ENCODE assay signal across 17 mouse cellular contexts in the genomic region with DNA sequence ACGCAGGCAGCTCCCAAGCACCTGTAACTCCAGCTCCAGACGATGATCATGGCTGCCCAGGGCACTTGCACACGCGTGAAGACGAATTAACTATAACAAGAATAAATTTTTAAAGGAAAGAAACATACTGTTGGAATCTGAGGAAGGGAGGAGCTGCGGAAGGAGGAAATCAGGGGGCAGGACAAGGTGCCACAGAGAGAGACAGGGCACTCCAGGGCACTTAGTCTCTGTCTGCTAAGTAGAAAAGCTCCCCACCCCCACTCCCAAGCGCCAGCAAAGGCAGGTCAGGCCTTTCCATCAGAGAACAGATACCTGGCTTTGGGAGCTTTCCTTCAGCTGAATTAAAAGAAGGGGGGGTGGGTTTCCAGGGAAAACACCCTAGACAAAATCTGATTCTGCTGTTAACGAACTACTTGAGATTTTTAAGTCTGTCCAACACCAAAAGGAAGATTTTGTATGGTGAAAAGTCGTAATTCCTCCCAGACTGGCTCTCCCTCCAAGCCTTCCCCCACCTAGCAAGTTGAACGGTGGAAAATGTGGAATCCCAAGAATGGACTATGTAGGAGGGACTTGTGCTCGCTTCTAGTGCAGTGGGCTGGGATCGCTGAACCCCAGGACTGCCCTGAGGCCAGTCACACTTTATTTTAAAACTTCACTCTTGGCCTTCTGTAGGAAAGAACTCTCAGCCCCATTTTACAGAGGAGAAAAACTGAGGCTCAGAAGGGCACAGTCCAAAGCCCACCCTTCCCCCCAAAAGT. TPM values are rescaled to one million over a fixed set of nuclear protein-coding genes. Genes with fewer than 3 reads are reported as not detected.
DNase-seq lines count a peak whose midpoint lies in the region; ATAC-seq lines count a peak whose summit lies in the region.
"Had no signal": no experiment of that assay in that cellular context is flagged by ENCODE, and none has a peak within 500 bp of the region (broad histone marks: within the 10 kb centered on the region; RNA-seq: fewer than 3 reads in every experiment).

No protein-coding gene starts in this region.

- 60% methylated on average over 12 of the region's 12 CpGs for WGBS in hindbrain, embryonic 12.5 days
- 70% methylated on average over 12 of the region's 12 CpGs for WGBS in hindbrain, embryonic 16.5 days
- 20% methylated on average over 12 of the region's 12 CpGs for WGBS in embryonic facial prominence, embryonic 15.5 days

- H3K4me3 ChIP-seq in hindbrain, embryonic 12.5 days: no peak overlapping the region
- no peak overlapping the region for H3K4me3 ChIP-seq in hindbrain, embryonic 16.5 days (ENCODE audit: low read length)
- no peak overlapping the region for H3K4me3 ChIP-seq in embryonic facial prominence, embryonic 15.5 days (replicated peaks)
- H3K4me3 ChIP-seq: midbrain, embryonic 15.5 days; neural tube, embryonic 12.5 days had no signal

- peak; percentile 11 for DNase-seq in 3T3-L1 (ENCODE audit: low read depth, low spot score)
- DNase-seq in Muller cell, postnatal 12 days (ENCODE audit: inconsistent ontology term): peak; percentile 14
- no peak for DNase-seq in layer of hippocampus, postnatal 10 days (ENCODE audit: low spot score in 2 of 2)
- no peak for DNase-seq in ovary, postnatal 10 days (ENCODE audit: low spot score)
- DNase-seq: cerebellum, adult 18-20 months; lung, postnatal 10 days; right cerebral cortex, adult 18-20 months; thymus, adult 2 months had no signal

- H3K4me2 ChIP-seq in hindbrain, embryonic 12.5 days (replicated peaks): no peak overlapping the region
- no peak overlapping the region for H3K4me2 ChIP-seq in hindbrain, embryonic 16.5 days (ENCODE audit: low read length)
- H3K4me2 ChIP-seq in embryonic facial prominence, embryonic 15.5 days (replicated peaks): no peak overlapping the region
- H3K4me2 ChIP-seq: midbrain, embryonic 15.5 days; neural tube, embryonic 12.5 days had no signal

- no peaks in the 10 kb centered on the region for H3K36me3 ChIP-seq in hindbrain, embryonic 12.5 days
- H3K36me3 ChIP-seq in hindbrain, embryonic 16.5 days (ENCODE audit: control insufficient read depth, insufficient read depth, low read length): no peaks in the 10 kb centered on the region
- H3K36me3 ChIP-seq in embryonic facial prominence, embryonic 15.5 days: no peaks in the 10 kb centered on the region
- H3K36me3 ChIP-seq: midbrain, embryonic 15.5 days; neural tube, embryonic 12.5 days had no signal

- no peaks in the 10 kb centered on the region for H3K27me3 ChIP-seq in hindbrain, embryonic 12.5 days
- no peaks in the 10 kb centered on the region for H3K27me3 ChIP-seq in hindbrain, embryonic 16.5 days (replicated peaks; ENCODE audit: control insufficient read depth, insufficient read depth, low read length)
- no peaks in the 10 kb centered on the region for H3K27me3 ChIP-seq in embryonic facial prominence, embryonic 15.5 days
- H3K27me3 ChIP-seq: midbrain, embryonic 15.5 days; neural tube, embryonic 12.5 days had no signal

- peak overlapping the region; percentile 25; the same call in 1 of the 2 replicates for H3K27ac ChIP-seq in hindbrain, embryonic 12.5 days
- H3K27ac ChIP-seq in hindbrain, embryonic 16.5 days (ENCODE audit: low read depth, low read length): no peak overlapping the region
- H3K27ac ChIP-seq in embryonic facial prominence, embryonic 15.5 days (replicated peaks): peak overlapping the region; percentile 56; the same call in 1 of the 2 replicates
- H3K27ac ChIP-seq: midbrain, embryonic 15.5 days; neural tube, embryonic 12.5 days had no signal

- peaks cover 5% of the 10 kb centered on the region; the same call in 1 of the 2 replicates for H3K4me1 ChIP-seq in hindbrain, embryonic 12.5 days
- H3K4me1 ChIP-seq in hindbrain, embryonic 16.5 days (ENCODE audit: control insufficient read depth, insufficient read depth, low read depth, low read length): peaks cover 4% of the 10 kb centered on the region; the same call in 1 of the 2 replicates
- peaks cover 43% of the 10 kb centered on the region for H3K4me1 ChIP-seq in embryonic facial prominence, embryonic 15.5 days
- H3K4me1 ChIP-seq: midbrain, embryonic 15.5 days had no signal

- no peak for ATAC-seq in hindbrain, embryonic 12.5 days (ENCODE audit: low FRiP score)
- ATAC-seq in hindbrain, embryonic 16.5 days: no peak
- no peak for ATAC-seq in embryonic facial prominence, embryonic 15.5 days (ENCODE audit: insufficient number of reproducible peaks, low FRiP score, low TSS enrichment, low read depth)
- ATAC-seq: CD4-positive, CD25-positive, alpha-beta regulatory T cell, adult 4 months; midbrain, embryonic 15.5 days had no signal

- H3K9ac ChIP-seq in hindbrain, embryonic 12.5 days: no peak overlapping the region
- H3K9ac ChIP-seq in hindbrain, embryonic 16.5 days (ENCODE audit: low read depth, low read length): no peak overlapping the region
- H3K9ac ChIP-seq in embryonic facial prominence, embryonic 15.5 days: no peak overlapping the region
- H3K9ac ChIP-seq: midbrain, embryonic 15.5 days; neural tube, embryonic 12.5 days had no signal

- H3K9me3 ChIP-seq in hindbrain, embryonic 12.5 days (replicated peaks): no peaks in the 10 kb centered on the region
- H3K9me3 ChIP-seq in hindbrain, embryonic 16.5 days (ENCODE audit: control insufficient read depth, low read length): no peaks in the 10 kb centered on the region
- H3K9me3 ChIP-seq in embryonic facial prominence, embryonic 15.5 days (replicated peaks): no peaks in the 10 kb centered on the region
- H3K9me3 ChIP-seq: midbrain, embryonic 15.5 days; neural tube, embryonic 12.5 days had no signal

RNA-seq across cellular contexts. Expression of a gene that starts 11.9 kb away (rescaled TPM):
- 1.5 and 1.7 TPM in 2 replicates for polyA plus RNA-seq in hindbrain, embryonic 12.5 days (2016; fragmentation: Nextera tagmentation; extraction: Ambion mirVana)
- 0.55 and 0.61 TPM in 2 replicates for polyA plus RNA-seq in hindbrain, embryonic 16.5 days (2015; fragmentation: Nextera tagmentation; extraction: Ambion mirVana)
- polyA plus RNA-seq in embryonic facial prominence, embryonic 15.5 days (2015; fragmentation: Nextera tagmentation; extraction: Ambion mirVana): 1.7 and 2.8 TPM in 2 replicates
- total RNA-seq in layer of hippocampus, postnatal 10 days (2021): 1 to 10 TPM; 2.8 to 3.0 TPM
- total RNA-seq: hematopoietic stem cell, adult 5-6 weeks had no signal
- polyA plus RNA-seq: CD4-positive, CD25-positive, alpha-beta regulatory T cell, adult 4 months had no signal

RNA-seq across cellular contexts. Expression of a gene that starts 18.2 kb away (rescaled TPM):
- polyA plus RNA-seq in hindbrain, embryonic 12.5 days (2016; fragmentation: Nextera tagmentation; extraction: Ambion mirVana): not detected in 2 replicates
- not detected in 2 replicates for polyA plus RNA-seq in hindbrain, embryonic 16.5 days (2015; fragmentation: Nextera tagmentation; extraction: Ambion mirVana)
- polyA plus RNA-seq in embryonic facial prominence, embryonic 15.5 days (2015; fragmentation: Nextera tagmentation; extraction: Ambion mirVana): not detected in 2 replicates
- total RNA-seq in layer of hippocampus, postnatal 10 days (2021): not detected
- total RNA-seq: hematopoietic stem cell, adult 5-6 weeks; left cerebral cortex, postnatal 14 days had no signal
- polyA plus RNA-seq: CD4-positive, CD25-positive, alpha-beta regulatory T cell, adult 4 months; large intestine, adult 2 months; midbrain, embryonic 15.5 days; neural tube, embryonic 12.5 days; thymus, adult 2 months had no signal

Comparison
In these comparisons a context has a peak if more than half of its experiments do, and no peak if none do; other contexts are left out.
1. DNase-seq: peak in 3T3-L1 (single experiment) and Muller cell, postnatal 12 days (single experiment); none in layer of hippocampus, postnatal 10 days (0 of 2) and ovary, postnatal 10 days (single experiment).